Mouse (Mus musculus): ENCODE measurements around the gene Gm1123.

Gm1123 gene

DNA sequence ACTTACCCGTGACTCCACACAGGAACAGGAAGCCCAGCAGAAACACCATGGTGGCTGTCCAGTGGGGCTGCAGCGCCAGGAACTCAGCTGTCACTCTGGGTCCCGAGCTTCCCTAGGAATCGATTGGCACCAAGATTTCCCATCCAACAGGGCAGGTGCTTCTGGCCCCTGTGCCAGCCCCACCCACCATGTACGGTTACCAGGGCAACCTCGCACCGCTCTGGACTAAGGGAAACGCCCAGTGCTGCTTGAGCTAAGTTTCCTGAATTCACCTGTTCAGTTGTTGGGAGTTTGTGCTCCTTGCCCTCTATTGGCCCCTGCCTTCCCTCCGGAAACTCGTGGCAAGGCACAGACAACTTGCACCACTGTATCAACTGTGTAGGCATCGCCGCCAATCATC is at the start of gene Gm1123:
TSS of gene Gm1123 (minus strand) at position 141 of the 400 bp plus-strand sequence.
- DNase-seq: no peak

- DNase-seq: no peak
These were observed 46.2 kb upstream of the Gm1123 start for GRCm38 (mm10) chr9:99081718-99082117.

- no peak for DNase-seq
These were observed 45.8 kb upstream of the Gm1123 start for GRCm38 (mm10) chr9:99081308-99081707.

DNA sequence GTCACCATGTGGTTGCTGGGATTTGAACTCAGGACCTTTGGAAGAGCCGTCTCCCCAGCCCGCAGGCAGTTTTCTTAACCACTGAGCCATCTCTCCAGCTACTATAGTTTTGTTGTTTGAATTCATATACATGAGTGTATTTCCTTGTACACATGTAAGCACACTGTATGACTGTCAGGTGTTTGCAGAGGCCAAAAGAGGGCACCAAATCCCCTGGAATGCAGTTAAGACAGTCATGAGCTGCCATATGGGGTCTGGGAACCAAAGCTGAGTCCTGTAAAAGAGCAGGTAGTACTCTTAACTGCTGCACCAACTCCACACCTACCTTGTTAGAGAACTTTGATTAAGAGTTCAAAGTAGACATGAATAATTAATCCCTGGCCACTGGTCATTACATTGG is 45.1 kb upstream of the Gm1123 start:
- peak; percentile 14 for DNase-seq

DNA sequence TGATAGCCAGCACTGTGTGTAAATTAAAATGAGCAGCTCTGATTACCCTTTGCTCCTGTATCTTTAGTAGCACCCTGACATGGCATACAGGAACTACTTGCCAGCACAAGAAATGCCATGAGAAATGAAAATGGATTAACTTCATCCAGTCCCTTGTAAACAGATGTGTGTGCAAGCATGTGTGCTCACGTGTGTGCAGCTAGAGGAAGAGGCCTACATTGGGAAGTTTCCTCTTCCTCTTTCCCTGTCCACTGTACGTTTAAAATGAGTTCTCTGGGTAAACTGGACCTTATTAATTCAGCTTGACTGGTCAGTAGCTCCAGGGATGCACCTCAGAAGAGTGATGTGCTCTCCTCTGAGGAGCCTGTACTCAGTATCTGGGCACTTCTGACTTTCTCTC is 38.9 kb upstream of the Gm1123 start:
- DNase-seq: no peak

DNA sequence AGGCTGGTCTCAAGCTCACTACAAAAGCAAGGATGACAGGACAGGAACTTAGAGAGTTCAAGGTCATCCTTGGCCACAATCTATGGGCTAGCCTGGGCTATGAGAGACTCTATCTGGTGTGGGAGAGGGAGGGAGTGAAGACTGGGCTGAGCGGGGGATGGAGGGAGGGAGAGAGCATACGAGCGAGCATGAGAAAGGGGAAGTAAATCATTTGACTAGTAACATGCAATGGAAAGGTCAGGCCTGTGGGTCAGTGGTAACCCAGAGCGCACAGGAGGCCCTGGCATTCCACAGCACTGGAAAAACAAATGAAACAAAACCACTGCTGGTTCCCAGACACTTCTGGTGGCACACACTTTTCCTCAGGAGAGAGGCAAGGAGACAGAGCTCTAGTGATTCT is 37.0 kb upstream of the Gm1123 start:
- DNase-seq: peak; percentile 30

DNA sequence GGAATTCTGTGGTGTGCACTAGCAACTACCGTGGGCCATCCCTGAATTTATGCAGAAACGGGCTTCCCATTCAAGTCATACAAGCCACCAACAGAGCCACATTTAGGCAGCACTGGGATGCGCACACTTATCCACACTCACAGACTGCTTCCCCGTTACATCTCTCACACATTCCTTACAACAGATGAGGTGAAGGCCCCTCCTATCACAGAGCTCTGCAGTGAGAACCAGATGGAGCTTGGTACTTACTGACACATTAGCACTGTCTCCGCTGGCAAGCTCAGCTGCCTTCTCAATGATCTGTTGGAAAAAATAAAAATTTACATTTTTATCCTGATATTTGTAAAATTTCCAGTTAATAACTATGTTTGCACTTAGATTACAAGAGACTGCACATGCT is 29.8 kb upstream of the Gm1123 start:
- DNase-seq: no peak

DNA sequence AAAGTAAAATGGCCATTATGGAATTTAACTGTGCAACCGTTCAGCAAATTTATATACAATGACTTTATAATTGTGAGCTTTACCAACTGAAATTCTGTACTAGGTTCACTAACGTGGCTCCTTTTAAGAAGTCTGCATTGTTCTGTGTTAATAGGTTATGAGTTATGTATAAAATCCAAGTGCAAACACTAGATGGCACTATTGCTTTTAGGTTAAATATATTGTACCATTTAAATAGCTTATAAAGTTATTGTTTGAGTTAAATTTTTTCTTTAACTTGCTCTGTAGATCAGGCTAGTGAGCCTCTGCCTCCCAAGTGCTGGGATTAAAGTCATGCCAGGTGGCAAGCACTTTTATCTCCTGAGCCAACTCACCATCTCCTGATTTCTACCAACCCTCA is 28.7 kb upstream of the Gm1123 start:
- peak; percentile 49 for DNase-seq

- DNase-seq: peak; percentile 85
These were observed 27.0 kb upstream of the Gm1123 start for GRCm38 (mm10) chr9:99062544-99062943.

DNA sequence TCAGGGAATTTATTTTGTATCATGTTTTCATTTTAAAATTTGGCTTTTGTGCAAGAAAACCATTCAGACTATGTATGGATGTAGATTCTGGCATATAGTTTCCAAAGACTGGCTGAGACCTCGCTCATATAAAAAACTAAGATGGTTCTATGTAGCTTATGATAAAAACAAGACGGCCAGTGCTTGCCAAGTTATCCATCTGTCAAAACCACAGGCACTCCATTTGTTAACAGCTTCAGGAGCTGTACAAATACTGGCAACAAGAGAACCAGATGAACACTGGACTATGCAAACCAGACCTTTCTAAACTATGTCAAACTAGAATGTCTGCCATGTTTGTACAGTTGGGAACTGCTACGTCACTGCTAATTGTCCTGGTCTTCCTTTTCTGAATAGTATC is 22.2 kb upstream of the Gm1123 start:
- DNase-seq: no peak

DNA sequence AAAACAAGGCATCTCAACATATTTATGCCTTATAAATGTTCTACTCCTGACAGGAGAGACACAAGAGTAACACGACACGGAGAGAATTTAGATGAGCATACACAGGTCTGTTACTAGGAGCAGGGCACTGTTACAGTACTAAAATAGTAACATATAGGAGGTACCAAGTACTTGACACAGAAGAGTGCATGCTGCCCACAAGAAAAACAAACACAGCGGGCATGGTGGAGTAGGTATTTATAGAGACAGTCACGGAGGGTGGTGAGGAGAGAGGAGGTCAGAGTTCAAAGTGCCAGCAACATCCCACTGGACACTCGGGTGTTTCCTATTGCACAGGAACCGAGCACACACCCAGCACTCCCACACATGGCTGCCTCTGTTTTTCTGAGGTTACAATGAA is 14.2 kb upstream of the Gm1123 start:
- peak; percentile 14 for DNase-seq

- peak; percentile 81 for DNase-seq
These were observed 13.3 kb upstream of the Gm1123 start for GRCm38 (mm10) chr9:99048724-99049250.

DNA sequence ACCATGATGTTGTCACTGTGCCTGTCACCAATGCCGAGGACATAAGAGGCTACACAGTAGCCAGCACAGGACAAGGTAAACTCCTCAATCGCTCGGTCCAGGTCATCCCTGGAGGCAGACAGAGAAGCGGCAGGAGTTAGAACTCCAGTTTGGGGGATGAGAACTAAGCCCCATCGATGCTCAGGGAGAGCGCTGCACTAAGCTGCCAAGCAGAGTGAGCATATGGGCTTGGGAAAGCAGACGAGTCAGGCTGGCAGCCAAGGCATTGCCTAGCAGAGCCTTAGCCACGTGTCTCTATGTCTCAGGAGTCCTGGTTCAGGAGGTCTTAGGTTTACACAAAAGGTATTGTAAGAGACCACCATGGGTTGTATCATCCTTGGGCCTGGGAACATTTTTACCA is 9.2 kb upstream of the Gm1123 start:
- no peak for DNase-seq

GRCm38 (mm10) chr9:99042641-99043040 is 7.1 kb upstream of the Gm1123 start:
- DNase-seq: no peak

GRCm38 (mm10) chr9:99041994-99042393 is 6.5 kb upstream of the Gm1123 start:
- DNase-seq: no peak

DNA sequence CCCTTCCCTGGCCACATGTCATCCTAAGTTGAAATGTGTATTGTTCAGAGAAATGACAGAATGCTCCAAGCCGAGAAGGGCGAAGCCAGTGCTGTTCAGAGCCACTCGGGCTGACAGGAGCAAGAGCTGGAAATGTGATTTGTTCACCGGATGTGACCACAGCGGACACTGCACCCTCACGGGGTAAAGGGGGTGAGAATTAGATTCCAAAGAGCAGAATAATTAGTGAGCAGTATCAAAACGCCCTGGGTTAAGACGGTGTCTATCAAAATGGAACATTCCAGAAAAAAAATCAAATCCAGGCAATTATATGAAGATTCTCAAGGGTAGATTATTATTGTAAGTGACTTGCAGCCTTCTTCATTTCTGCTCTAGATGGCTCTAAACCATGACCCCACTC is 1.4 kb downstream of the Gm1123 start:
- no peak for DNase-seq

- no peak for DNase-seq
These were observed 3.5 kb downstream of the Gm1123 start for GRCm38 (mm10) chr9:99032031-99032430.

DNA sequence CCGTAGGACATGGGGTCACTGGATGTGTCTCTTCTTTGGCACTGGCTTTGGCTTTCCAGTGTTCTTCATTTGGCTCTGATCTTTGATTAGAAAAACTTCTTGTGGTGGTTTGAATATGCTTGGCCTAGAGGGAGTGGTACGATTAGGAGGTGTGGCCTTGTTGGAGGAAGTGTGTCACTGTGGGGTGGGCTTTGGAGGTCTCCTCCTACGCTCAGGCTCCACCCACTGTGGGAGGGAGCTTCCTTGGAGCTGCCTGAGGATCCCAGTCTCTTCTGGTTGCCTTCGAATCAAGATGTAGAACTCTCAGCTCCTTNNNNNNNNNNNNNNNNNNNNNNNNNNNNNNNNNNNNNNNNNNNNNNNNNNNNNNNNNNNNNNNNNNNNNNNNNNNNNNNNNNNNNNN is 13.8 kb downstream of the Gm1123 start:
- DNase-seq: no peak

- DNase-seq: no peak
These were observed 14.3 kb downstream of the Gm1123 start for GRCm38 (mm10) chr9:99021166-99021565.

DNA sequence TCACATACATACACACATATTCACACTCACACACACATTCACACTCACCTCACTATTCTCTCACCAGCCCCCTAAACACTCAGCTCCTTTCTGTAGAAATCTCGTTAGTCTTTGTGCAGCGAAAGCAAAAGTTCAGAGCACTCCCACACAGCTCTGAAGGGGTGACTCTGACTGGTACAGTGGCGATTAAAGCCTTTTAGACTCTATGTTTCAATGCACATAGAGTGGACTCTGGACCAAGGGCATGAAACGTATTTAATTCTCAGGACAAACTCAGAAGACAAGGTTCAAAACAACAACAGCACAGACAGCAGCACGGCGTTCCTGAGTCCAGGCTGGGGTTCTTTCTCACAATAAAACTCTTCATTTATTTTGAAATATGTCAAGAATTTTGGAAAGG is 17.8 kb downstream of the Gm1123 start:
- no peak for DNase-seq

- no peak for DNase-seq
These were observed 18.8 kb downstream of the Gm1123 start for GRCm38 (mm10) chr9:99016759-99017158.

- no peak for DNase-seq
These were observed 19.2 kb downstream of the Gm1123 start for GRCm38 (mm10) chr9:99016301-99016700.

GRCm38 (mm10) chr9:99009898-99010199 is 25.7 kb downstream of the Gm1123 start:
- DNase-seq: no peak

DNA sequence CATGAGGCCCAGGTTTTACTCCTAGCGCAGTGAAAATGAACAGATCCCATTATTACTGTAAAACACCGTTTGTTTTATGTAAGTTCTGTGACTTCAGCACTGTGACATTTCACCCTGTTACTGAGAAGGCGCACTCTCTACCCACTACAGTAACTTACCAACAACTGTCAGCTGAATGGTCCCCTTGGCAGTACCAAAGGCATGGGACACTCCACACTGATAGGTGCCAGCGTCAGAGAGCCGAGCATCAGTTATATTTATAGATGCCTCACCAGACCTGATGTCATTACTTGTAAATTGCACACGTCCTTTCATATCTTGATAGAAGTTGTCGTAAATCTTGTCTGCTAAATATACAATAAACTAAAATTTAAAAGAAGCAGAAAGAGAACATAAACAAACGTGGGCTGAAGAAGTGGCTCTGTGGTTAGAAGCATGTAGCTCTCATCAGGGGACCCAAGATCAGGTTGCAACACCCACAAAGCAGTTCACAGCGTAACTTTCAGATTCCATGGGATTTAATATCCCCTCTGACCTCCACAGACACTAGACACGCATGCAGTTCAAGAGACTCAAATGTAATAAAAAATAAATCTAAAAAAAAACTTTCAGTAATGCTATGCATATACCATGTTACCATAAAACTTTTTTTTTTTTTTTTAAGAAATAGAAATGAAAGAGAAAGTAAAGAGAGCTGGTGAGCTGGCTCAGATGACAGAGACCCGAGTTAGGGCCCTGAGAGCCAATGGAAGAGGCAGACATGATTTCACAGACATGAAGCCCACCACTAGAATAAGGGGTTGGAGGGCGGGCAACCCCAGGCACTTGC is 26.2 kb downstream of the Gm1123 start:
- no peak for DNase-seq

- DNase-seq: no peak
These were observed 34.2 kb downstream of the Gm1123 start for GRCm38 (mm10) chr9:99001326-99001725.
